Mouse (Mus musculus): Measurements from ENCODE around the gene Bex6. TPM values are rescaled to one million over a fixed set of nuclear protein-coding genes. Genes with fewer than 3 reads are reported as not detected.

Bex6 gene
- polyA plus RNA-seq, 1 experiment from 2014 or later = 0.27 TPM

- no peaks in the 10 kb centered on the region for H3K27me3 ChIP-seq (ENCODE audit: control insufficient read depth, insufficient read depth, low read length)
- H3K4me3 ChIP-seq (ENCODE audit: low read depth, low read length) = no peak overlapping the region
- no peaks in the 10 kb centered on the region for H3K9me3 ChIP-seq (ENCODE audit: control insufficient read depth, low read length)
- H3K4me2 ChIP-seq (ENCODE audit: low read depth) = no peak overlapping the region
- DNase-seq (ENCODE audit: low spot score) (no peak), ATAC-seq (ENCODE audit: insufficient read depth, low FRiP score, low TSS enrichment) (no peak)
- WGBS = 90% methylated on average over 1 of the region's 1 CpGs
- no peak overlapping the region for H3K27ac ChIP-seq (ENCODE audit: low read depth, low read length)
- no peaks in the 10 kb centered on the region for H3K4me1 ChIP-seq (ENCODE audit: control insufficient read depth, insufficient read depth, low read length)
- no peaks in the 10 kb centered on the region for H3K36me3 ChIP-seq (ENCODE audit: control insufficient read depth, insufficient read depth, low read length)
- H3K9ac ChIP-seq (ENCODE audit: low read length) = no peak overlapping the region
Measured at GRCm38 (mm10) chr16:32153976-32154375, 25.6 kb upstream of the Bex6 start.

GRCm38 (mm10) chr16:32154437-32154836 lies 25.2 kb upstream of the Bex6 start:
- H3K9ac ChIP-seq (ENCODE audit: low read length) = no peak overlapping the region
- no peak overlapping the region for H3K4me3 ChIP-seq (ENCODE audit: low read depth, low read length)
- H3K4me1 ChIP-seq (ENCODE audit: control insufficient read depth, insufficient read depth, low read length) = no peaks in the 10 kb centered on the region
- H3K4me2 ChIP-seq (ENCODE audit: low read depth) = no peak overlapping the region
- WGBS = 71% methylated on average over 13 of the region's 13 CpGs
- DNase-seq (ENCODE audit: low spot score) (no peak), ATAC-seq (ENCODE audit: insufficient read depth, low FRiP score, low TSS enrichment) (no peak)
- H3K27ac ChIP-seq (ENCODE audit: low read depth, low read length) = no peak overlapping the region
- no peaks in the 10 kb centered on the region for H3K36me3 ChIP-seq (ENCODE audit: control insufficient read depth, insufficient read depth, low read length)
- H3K9me3 ChIP-seq (ENCODE audit: control insufficient read depth, low read length) = no peaks in the 10 kb centered on the region
- H3K27me3 ChIP-seq (ENCODE audit: control insufficient read depth, insufficient read depth, low read length) = no peaks in the 10 kb centered on the region

DNA sequence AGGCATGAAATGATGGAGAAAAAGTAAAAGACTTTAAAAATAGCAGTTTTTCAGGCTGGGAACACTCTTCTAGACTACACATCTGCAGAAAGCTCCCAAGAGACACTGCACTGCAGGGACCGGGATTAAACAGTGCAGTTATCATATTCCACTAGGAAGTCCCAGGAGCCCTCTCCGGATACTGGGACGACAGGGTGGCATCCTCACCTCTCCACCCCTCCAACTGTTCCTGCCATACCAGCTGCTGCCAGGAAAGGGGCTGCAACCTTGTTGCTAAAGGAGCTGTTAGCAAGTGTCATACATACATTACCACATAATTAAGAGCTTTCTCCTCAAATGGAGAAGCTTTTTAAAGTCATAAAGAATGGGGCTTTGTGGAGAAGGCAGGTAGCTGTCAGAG lies 22.9 kb upstream of the Bex6 start:
- WGBS = 49% methylated on average over 3 of the region's 3 CpGs
- no peaks in the 10 kb centered on the region for H3K9me3 ChIP-seq (ENCODE audit: control insufficient read depth, low read length)

DNA sequence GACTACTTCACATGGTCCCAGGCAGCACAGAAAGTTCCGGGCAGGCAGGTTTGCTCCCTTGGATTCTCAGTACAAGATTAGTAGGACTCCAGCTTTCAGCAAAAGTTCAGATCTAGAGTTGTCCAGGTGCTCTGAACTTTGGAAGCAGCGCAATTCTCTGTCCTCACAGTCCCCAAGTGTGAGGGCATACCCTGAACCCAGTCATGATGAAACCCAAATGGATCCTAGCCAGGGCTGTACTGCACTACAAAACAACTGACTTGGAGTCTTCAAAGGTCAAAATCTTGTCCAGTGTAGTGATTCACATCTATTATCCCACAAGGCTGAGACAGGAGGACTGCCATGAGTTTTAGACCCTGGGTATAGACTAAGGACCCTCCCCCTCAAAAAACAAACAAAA lies 22.3 kb upstream of the Bex6 start:
- no peaks in the 10 kb centered on the region for H3K9me3 ChIP-seq (ENCODE audit: control insufficient read depth, low read length)
- no peak overlapping the region for H3K4me2 ChIP-seq (ENCODE audit: low read depth)
- no peak overlapping the region for H3K9ac ChIP-seq (ENCODE audit: low read length)
- no peak overlapping the region for H3K27ac ChIP-seq (ENCODE audit: low read depth, low read length)
- H3K27me3 ChIP-seq (ENCODE audit: control insufficient read depth, insufficient read depth, low read length) = no peaks in the 10 kb centered on the region
- H3K36me3 ChIP-seq (ENCODE audit: control insufficient read depth, insufficient read depth, low read length) = no peaks in the 10 kb centered on the region
- H3K4me3 ChIP-seq (ENCODE audit: low read depth, low read length) = no peak overlapping the region
- H3K4me1 ChIP-seq (ENCODE audit: control insufficient read depth, insufficient read depth, low read length) = no peaks in the 10 kb centered on the region
- no peak for DNase-seq (ENCODE audit: low spot score)
- 88% methylated on average over 2 of the region's 2 CpGs for WGBS
- ATAC-seq (ENCODE audit: insufficient read depth, low FRiP score, low TSS enrichment) = no peak

More for the DNA sequence above, 22.9 kb upstream of the Bex6 start:
- Histone ChIP-seq H3K4me2 (ENCODE audit: low read depth) (no peak overlapping the region), H3K36me3 (ENCODE audit: control insufficient read depth, insufficient read depth, low read length) (no peaks in the 10 kb centered on the region), H3K27me3 (ENCODE audit: control insufficient read depth, insufficient read depth, low read length) (no peaks in the 10 kb centered on the region), H3K27ac (ENCODE audit: low read depth, low read length) (no peak overlapping the region), H3K4me3 (ENCODE audit: low read depth, low read length) (no peak overlapping the region), H3K9ac (ENCODE audit: low read length) (no peak overlapping the region), H3K4me1 (ENCODE audit: control insufficient read depth, insufficient read depth, low read length) (no peaks in the 10 kb centered on the region)
- ATAC-seq (ENCODE audit: insufficient read depth, low FRiP score, low TSS enrichment) = no peak
- no peak for DNase-seq (ENCODE audit: low spot score)

- Histone ChIP-seq H3K9me3 (ENCODE audit: control insufficient read depth, low read length) (no peaks in the 10 kb centered on the region), H3K4me1 (ENCODE audit: control insufficient read depth, insufficient read depth, low read length) (no peaks in the 10 kb centered on the region), H3K9ac (ENCODE audit: low read length) (no peak overlapping the region), H3K36me3 (ENCODE audit: control insufficient read depth, insufficient read depth, low read length) (no peaks in the 10 kb centered on the region), H3K27ac (ENCODE audit: low read depth, low read length) (no peak overlapping the region), H3K4me3 (ENCODE audit: low read depth, low read length) (no peak overlapping the region), H3K27me3 (ENCODE audit: control insufficient read depth, insufficient read depth, low read length) (no peaks in the 10 kb centered on the region), H3K4me2 (ENCODE audit: low read depth) (no peak overlapping the region)
- DNase-seq (ENCODE audit: low spot score) (no peak), ATAC-seq (ENCODE audit: insufficient read depth, low FRiP score, low TSS enrichment) (no peak)
- WGBS = 92% methylated on average over 3 of the region's 3 CpGs
Measured at GRCm38 (mm10) chr16:32158966-32159365, 20.7 kb upstream of the Bex6 start.

DNA sequence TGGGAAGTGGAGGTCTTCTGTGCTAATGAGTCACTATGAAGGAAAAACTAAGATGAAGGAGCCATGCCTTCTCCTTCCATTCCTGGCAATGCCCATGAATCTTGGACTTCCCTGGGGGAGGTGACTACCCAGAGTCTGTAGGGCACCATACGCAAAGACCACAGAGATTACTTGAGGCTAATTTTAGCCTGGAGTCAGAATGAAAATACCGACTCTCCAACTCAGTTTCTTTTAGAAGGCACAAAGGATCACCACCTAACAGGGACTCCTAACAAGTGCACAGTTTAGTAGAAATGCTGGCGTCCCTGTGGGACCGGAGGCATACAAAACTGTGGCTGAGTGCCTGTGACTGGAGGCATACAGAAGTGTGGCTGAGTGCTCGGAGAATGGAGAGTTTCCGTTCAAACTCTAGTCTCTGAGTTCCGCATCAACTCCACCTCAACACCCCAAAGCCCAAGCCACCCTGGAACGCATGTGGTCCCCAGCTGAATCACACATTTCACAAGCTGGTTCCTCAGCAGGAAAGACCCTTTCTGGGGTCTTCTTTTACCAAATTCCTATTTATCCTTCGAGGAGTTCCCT lies 18.8 kb upstream of the Bex6 start:
- Histone ChIP-seq H3K9ac (ENCODE audit: low read length) (no peak overlapping the region), H3K27me3 (ENCODE audit: control insufficient read depth, insufficient read depth, low read length) (no peaks in the 10 kb centered on the region), H3K36me3 (ENCODE audit: control insufficient read depth, insufficient read depth, low read length) (no peaks in the 10 kb centered on the region), H3K4me3 (ENCODE audit: low read depth, low read length) (no peak overlapping the region), H3K4me2 (ENCODE audit: low read depth) (no peak overlapping the region), H3K27ac (ENCODE audit: low read depth, low read length) (no peak overlapping the region), H3K9me3 (ENCODE audit: control insufficient read depth, low read length) (no peaks in the 10 kb centered on the region), H3K4me1 (ENCODE audit: control insufficient read depth, insufficient read depth, low read length) (no peaks in the 10 kb centered on the region)
- no peak for ATAC-seq (ENCODE audit: insufficient read depth, low FRiP score, low TSS enrichment)
- no peak for DNase-seq (ENCODE audit: low spot score)
- WGBS = 88% methylated on average over 9 of the region's 9 CpGs

DNA sequence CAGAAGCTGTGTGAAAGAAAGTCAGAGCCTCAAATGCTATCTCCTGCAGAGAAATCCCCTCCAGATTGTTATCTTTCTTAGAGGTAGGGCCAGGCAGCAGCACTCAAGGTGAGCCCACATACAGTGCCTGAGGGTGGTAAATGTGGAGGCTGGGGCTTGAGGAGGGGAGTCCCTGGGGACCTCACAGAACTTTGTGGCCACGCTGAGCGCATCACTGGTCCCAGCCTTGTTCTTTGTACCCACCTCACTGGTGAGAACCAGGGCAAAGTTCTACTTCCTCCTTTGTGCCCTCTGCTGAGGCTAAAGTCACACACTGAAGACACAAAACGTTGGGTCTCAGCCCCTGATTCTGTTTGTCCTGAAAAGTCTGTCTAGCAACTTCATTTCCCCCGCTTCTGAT lies 16.2 kb upstream of the Bex6 start:
- H3K4me2 ChIP-seq (ENCODE audit: low read depth) = no peak overlapping the region
- H3K27ac ChIP-seq (ENCODE audit: low read depth, low read length) = no peak overlapping the region
- no peak overlapping the region for H3K9ac ChIP-seq (ENCODE audit: low read length)
- H3K27me3 ChIP-seq (ENCODE audit: control insufficient read depth, insufficient read depth, low read length) = no peaks in the 10 kb centered on the region
- no peak overlapping the region for H3K4me3 ChIP-seq (ENCODE audit: low read depth, low read length)
- DNase-seq (ENCODE audit: low spot score) (no peak), ATAC-seq (ENCODE audit: insufficient read depth, low FRiP score, low TSS enrichment) (no peak)
- WGBS = 82% methylated on average over 4 of the region's 4 CpGs
- H3K9me3 ChIP-seq (ENCODE audit: control insufficient read depth, low read length) = no peaks in the 10 kb centered on the region
- H3K4me1 ChIP-seq (ENCODE audit: control insufficient read depth, insufficient read depth, low read length) = no peaks in the 10 kb centered on the region
- H3K36me3 ChIP-seq (ENCODE audit: control insufficient read depth, insufficient read depth, low read length) = no peaks in the 10 kb centered on the region

DNA sequence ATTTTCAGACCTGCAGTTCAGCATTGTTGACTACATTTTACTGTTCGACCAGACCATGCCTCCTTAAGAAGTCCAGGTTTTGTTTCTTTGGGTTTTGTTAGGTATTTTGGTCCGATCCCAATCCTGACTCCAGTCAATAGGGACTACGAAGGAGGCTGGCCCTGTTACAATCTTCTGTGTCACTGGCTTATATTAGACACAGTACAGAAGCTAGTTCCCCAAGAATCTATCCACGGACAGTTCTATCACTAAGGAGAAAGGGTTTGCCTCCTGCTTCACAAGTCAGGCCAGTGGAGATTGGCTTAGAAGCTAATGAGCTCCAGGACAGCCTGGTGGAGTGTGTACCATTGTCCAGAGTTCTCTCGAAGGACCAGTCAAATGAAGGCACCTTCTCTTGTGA lies 15.7 kb upstream of the Bex6 start:
- ATAC-seq (ENCODE audit: insufficient read depth, low FRiP score, low TSS enrichment) (no peak), DNase-seq (ENCODE audit: low spot score) (no peak)
- no peak overlapping the region for H3K9ac ChIP-seq (ENCODE audit: low read length)
- no peak overlapping the region for H3K4me2 ChIP-seq (ENCODE audit: low read depth)
- H3K4me1 ChIP-seq (ENCODE audit: control insufficient read depth, insufficient read depth, low read length) = no peaks in the 10 kb centered on the region
- H3K9me3 ChIP-seq (ENCODE audit: control insufficient read depth, low read length) = no peaks in the 10 kb centered on the region
- no peak overlapping the region for H3K4me3 ChIP-seq (ENCODE audit: low read depth, low read length)
- no peaks in the 10 kb centered on the region for H3K36me3 ChIP-seq (ENCODE audit: control insufficient read depth, insufficient read depth, low read length)
- no peaks in the 10 kb centered on the region for H3K27me3 ChIP-seq (ENCODE audit: control insufficient read depth, insufficient read depth, low read length)
- H3K27ac ChIP-seq (ENCODE audit: low read depth, low read length) = no peak overlapping the region
- 84% methylated on average over 5 of the region's 5 CpGs for WGBS

DNA sequence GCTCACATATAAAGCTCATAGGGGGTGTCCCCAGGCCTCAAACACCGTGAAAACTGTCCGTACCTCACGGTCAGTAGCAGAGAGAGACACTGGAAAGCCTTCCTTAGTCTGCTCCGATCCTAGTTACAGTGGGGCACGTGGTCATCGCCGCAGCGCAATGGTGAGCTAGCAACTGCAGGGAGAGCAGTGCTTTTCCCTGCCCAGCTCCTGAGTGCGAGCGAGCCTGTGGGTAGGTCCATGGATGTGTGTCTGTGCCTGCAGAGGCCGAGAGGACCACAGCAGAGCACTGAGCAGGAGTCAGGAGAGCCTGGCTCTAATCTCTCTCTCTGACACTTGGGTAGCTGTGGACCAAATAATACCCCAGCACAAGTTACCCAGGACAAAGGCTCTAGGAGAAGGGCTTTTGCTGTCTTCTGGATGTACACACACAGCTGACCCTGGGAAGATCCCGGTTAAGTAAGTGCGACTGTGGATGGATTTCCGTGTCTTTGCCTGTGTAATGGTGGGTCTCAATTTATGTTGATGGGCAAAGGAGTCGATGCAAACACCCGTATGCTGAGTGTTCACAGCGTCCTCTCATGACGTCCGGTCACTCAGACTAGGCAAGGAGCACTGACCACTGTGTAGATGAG lies 15.1 kb upstream of the Bex6 start:
- Histone ChIP-seq H3K9ac (ENCODE audit: low read length) (no peak overlapping the region), H3K27me3 (ENCODE audit: control insufficient read depth, insufficient read depth, low read length) (no peaks in the 10 kb centered on the region), H3K27ac (ENCODE audit: low read depth, low read length) (no peak overlapping the region), H3K36me3 (ENCODE audit: control insufficient read depth, insufficient read depth, low read length) (no peaks in the 10 kb centered on the region), H3K4me3 (ENCODE audit: low read depth, low read length) (peak overlapping the region; percentile 21), H3K4me2 (ENCODE audit: low read depth) (no peak overlapping the region), H3K4me1 (ENCODE audit: control insufficient read depth, insufficient read depth, low read length) (no peaks in the 10 kb centered on the region), H3K9me3 (ENCODE audit: control insufficient read depth, low read length) (no peaks in the 10 kb centered on the region)
- no peak for ATAC-seq (ENCODE audit: insufficient read depth, low FRiP score, low TSS enrichment)
- WGBS = 80% methylated on average over 19 of the region's 19 CpGs
- no peak for DNase-seq (ENCODE audit: low spot score)

All from neural tube, embryonic 11.5 days (tissue).